Mouse (Mus musculus): ENCODE measurements around the gene Gm6526.
"Not testable (repeated sequence)": the region's sequence is repeated elsewhere in the genome, so short reads cannot be mapped to it uniquely, and the experiment has no call there.

The Gm6526 gene

DNA sequence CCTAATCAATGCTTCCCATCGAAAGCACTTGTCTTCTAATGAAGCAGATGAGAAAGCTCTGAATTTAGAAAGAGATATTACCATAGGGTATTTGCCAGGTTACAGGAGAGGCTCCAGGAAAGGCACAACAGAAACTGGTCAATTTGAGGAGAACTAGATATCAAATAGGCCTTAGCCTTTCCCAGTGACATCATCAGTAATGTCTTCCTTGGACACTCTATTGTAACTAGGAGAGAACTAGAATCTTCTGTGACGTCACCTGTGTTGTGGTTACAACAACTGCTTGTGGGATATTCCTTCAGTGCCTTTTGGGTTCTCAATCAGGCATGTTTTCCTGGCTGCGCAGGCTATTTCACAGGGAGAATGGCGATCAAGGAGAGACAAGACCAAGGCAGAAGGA, at the start of gene Gm6526:
Gm6526 (plus strand) TSS at position 301 of the 400 bp plus-strand sequence.
- DNase-seq (ENCODE audit: low spot score in 2 of 2), result not testable (repeated sequence)

- DNase-seq (ENCODE audit: low spot score in 2 of 2), result not testable (repeated sequence)
Measured at GRCm38 (mm10) chr14:43727385-43727784, 20.3 kb upstream of the Gm6526 start, which contains the start of gene Gm16506. TSS of gene Gm16506 (minus strand) at chr14:43727485.

DNA sequence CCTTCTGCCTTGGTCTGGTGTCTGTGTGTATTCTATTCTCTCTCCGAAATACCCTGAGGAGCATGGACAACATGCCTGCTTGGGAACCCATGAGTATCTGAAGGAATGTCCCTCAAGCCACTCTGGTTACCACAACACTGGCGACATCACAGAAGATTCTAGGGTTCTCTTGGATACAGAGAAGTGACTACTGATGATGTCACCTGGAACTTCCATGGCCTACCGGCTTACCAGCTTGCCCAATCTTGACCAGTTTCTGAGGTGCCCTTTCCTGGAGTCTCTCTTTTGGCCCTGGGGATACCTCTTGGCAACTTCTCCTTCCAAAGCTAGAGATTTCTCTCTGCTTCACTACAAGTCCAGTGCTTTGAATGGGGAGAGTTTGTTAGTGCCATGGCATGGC, 37.0 kb downstream of the Gm6526 start, which contains the start of gene Gm8180:
Gm8180 (minus strand) TSS at position 101 of the 400 bp plus-strand sequence.
- DNase-seq (ENCODE audit: low spot score in 2 of 2), result not testable (repeated sequence)

GRCm38 (mm10) chr14:43793811-43794210, 46.1 kb downstream of the Gm6526 start:
- DNase-seq (ENCODE audit: low spot score in 2 of 2), result peak in 1 of 2 experiments; percentile 14

GRCm38 (mm10) chr14:43796069-43796904, 48.6 kb downstream of the Gm6526 start:
- no peak for DNase-seq (ENCODE audit: low spot score in 2 of 2)

DNA sequence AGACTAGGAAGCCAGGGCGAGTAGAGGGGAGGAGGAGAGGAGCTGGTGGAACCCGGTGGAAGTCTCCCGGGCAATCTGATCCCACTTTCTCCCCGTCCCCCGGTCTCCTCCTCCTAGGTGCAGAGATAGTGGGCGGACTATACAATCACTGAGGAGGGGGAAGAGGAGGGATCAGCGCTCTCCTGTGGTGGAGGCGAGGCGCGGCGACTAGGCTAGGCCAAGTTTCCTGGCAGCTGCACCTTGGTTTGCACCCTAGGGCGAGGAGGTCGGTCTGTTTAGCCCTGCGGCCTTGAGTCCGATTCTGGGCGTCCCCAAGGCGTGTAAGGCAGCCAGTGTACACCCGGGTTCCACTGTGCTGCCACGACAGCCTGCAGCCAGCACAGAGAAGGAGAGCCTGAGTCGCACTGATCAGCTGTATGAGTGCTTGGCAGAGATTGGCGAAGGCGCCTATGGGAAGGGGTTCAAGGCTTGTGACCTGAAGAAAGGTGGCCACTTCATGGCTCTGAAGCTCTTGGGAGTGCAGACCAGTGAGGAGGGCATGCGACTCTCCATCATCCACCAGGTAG, 49.3 kb downstream of the Gm6526 start:
- DNase-seq (ENCODE audit: low spot score in 2 of 2), result peak in 1 of 2 experiments; percentile 13

DNA sequence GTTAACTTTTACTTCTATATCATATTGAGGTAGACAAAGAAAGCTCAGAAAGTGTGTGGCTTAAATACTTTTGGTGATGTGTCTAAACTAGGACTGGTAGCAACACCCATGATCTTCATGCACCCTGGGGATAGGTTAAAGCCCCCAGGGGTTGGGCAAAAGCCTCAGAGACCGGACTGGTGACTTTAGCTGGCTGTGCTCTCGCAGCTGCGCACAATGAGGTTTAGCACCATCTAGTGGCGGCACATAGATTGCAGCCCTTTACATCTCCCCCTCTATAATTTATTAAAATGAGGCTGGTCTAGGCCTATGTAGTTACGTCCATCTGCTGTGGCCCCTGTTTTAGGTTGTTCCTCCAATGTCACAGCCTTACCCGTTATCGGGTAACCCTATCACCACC, 56.8 kb downstream of the Gm6526 start:
- DNase-seq (ENCODE audit: low spot score in 2 of 2), result not testable (repeated sequence)
